Mouse (Mus musculus) cortical plate, adult 2 months (tissue): ENCODE results near the gene Ylpm1.

Experiments
- CTCF ChIP-seq: fragments of 200-500 bp; IDR thresholded peaks from 2 replicates; pipeline ENCODE4 v1.5.1; 2011; ENCODE audit warnings: mild to moderate bottlenecking, control low read depth, low read length; ENCODE audit not compliant: insufficient read depth; ENCODE audit errors: extremely low read depth
- POLR2A ChIP-seq: fragments of 200-500 bp; IDR thresholded peaks from 2 replicates; pipeline ENCODE4 v1.6.1; 2011; ENCODE audit warnings: mild to moderate bottlenecking, low read length, control low read depth; ENCODE audit not compliant: insufficient read depth; ENCODE audit errors: extremely low read depth

- TF ChIP-seq POLR2A, result no peak
- TF ChIP-seq CTCF, result no peak
Observed at GRCm38 (mm10) chr12:85084941-85085340, 88.8 kb downstream of the Ylpm1 start.
